Comparison of ENCODE assay signal across 8 mouse cellular contexts in genomic region chr15:97907202-97907601, GRCm38 (mm10). TPM values are rescaled to one million over a fixed set of nuclear protein-coding genes. Genes with fewer than 3 reads are reported as not detected.
A peak's percentile ranks its signal among the peaks of the same experiment; 100 is the strongest.
DNase-seq lines count a peak whose midpoint lies in the region; ATAC-seq and TF ChIP-seq lines count a peak whose summit lies in the region.

No protein-coding gene starts in this region.

- TF ChIP-seq CTCF in Patski (IDR thresholded peaks at IDR 0.05) = no peak
- TF ChIP-seq CTCF in kidney, adult 2 months (conservative IDR thresholded peaks at IDR 0.05; ENCODE audit: insufficient read depth, insufficient read length, low read depth, low read length) = no peak

- H3K27me3 ChIP-seq in hindbrain, embryonic 13.5 days = peaks cover 58% of the 10 kb centered on the region
- peaks cover 33% of the 10 kb centered on the region for H3K27me3 ChIP-seq in hindbrain, embryonic 14.5 days (ENCODE audit: control insufficient read depth, insufficient read depth, low read length)
- H3K27me3 ChIP-seq in Patski = no peaks in the 10 kb centered on the region
- no peaks in the 10 kb centered on the region for H3K27me3 ChIP-seq in kidney, adult 2 months (replicated peaks; ENCODE audit: control insufficient read depth, insufficient read depth, low read length)
- H3K27me3 ChIP-seq in midbrain, embryonic 11.5 days (ENCODE audit: control insufficient read depth, insufficient read depth, low read length) = peaks cover 21% of the 10 kb centered on the region

- no peak overlapping the region for H3K27ac ChIP-seq in hindbrain, embryonic 13.5 days
- H3K27ac ChIP-seq in hindbrain, embryonic 14.5 days = no peak overlapping the region
- peak overlapping the region; percentile 88 for H3K27ac ChIP-seq in kidney, adult 2 months (ENCODE audit: insufficient read depth, low read depth, low read length)
- no peak overlapping the region for H3K27ac ChIP-seq in midbrain, embryonic 11.5 days (ENCODE audit: low read depth, low read length)

- 0 out of 2 replicates have a peak overlapping the region, but pooled peaks have one; percentile 38 for H3K4me3 ChIP-seq in hindbrain, embryonic 13.5 days
- H3K4me3 ChIP-seq in hindbrain, embryonic 14.5 days (replicated peaks; ENCODE audit: low read length) = no peak overlapping the region
- peak overlapping the region; percentile 85 for H3K4me3 ChIP-seq in kidney, adult 2 months (ENCODE audit: insufficient read depth, low read depth, low read length)
- no peak overlapping the region for H3K4me3 ChIP-seq in midbrain, embryonic 11.5 days (ENCODE audit: low read depth, low read length)

- no peak for ATAC-seq in hindbrain, embryonic 13.5 days (ENCODE audit: low FRiP score)
- no peak for ATAC-seq in hindbrain, embryonic 14.5 days (ENCODE audit: low FRiP score)
- ATAC-seq in Patski = peak; percentile 33
- no peak for ATAC-seq in midbrain, embryonic 11.5 days (ENCODE audit: low FRiP score)

- POLR2A ChIA-PET in Patski (lab: Charles Lee) = no interaction called here

- CTCF ChIA-PET in Patski (lab: Charles Lee) = no interaction called here

- peaks cover 20% of the 10 kb centered on the region for H3K4me1 ChIP-seq in hindbrain, embryonic 13.5 days (replicated peaks)
- H3K4me1 ChIP-seq in hindbrain, embryonic 14.5 days (replicated peaks; ENCODE audit: control insufficient read depth, insufficient read depth, low read length) = peaks cover 8% of the 10 kb centered on the region; the same call in 1 of the 2 replicates
- H3K4me1 ChIP-seq in kidney, adult 2 months (ENCODE audit: control insufficient read depth, insufficient read depth, low read length) = peaks cover 19% of the 10 kb centered on the region; the same call in 1 of the 2 replicates
- peaks cover 11% of the 10 kb centered on the region for H3K4me1 ChIP-seq in midbrain, embryonic 11.5 days (ENCODE audit: control insufficient read depth, insufficient read depth, low read length)

- DNase-seq in hindbrain, embryonic 14.5 days (ENCODE audit: low spot score) = no peak
- DNase-seq in Patski (ENCODE audit: low read depth, low spot score) = no peak
- peak; percentile 77 for DNase-seq in kidney, adult 2 months
- peak; percentile 84 for DNase-seq in midbrain, embryonic 11.5 days (ENCODE audit: low spot score, missing footprints)
- DNase-seq in cerebellum, adult 9-10 months = no peak
- DNase-seq in retina, postnatal 1 day = no peak
- no peak for DNase-seq in frontal cortex, postnatal 14 days (ENCODE audit: low spot score in 2 of 2)

- H3K4me2 ChIP-seq in hindbrain, embryonic 13.5 days = peak overlapping the region; percentile 66; the same call in 1 of the 2 replicates
- no peak overlapping the region for H3K4me2 ChIP-seq in hindbrain, embryonic 14.5 days (replicated peaks)
- no peak overlapping the region for H3K4me2 ChIP-seq in midbrain, embryonic 11.5 days

- peak; percentile 91 for TF ChIP-seq POLR2A in kidney, adult 2 months (IDR thresholded peaks at IDR 0.05; ENCODE audit: low read depth, low read length)

- H3K9ac ChIP-seq in hindbrain, embryonic 13.5 days = 0 out of 2 replicates have a peak overlapping the region, but pooled peaks have one; percentile 58
- no peak overlapping the region for H3K9ac ChIP-seq in hindbrain, embryonic 14.5 days
- H3K9ac ChIP-seq in midbrain, embryonic 11.5 days (ENCODE audit: low read length) = no peak overlapping the region

- 45% methylated on average over 5 of the region's 5 CpGs for WGBS in hindbrain, embryonic 13.5 days
- WGBS in hindbrain, embryonic 14.5 days = 43% methylated on average over 5 of the region's 5 CpGs
- WGBS in kidney, adult 2 months = 26% methylated on average over 5 of the region's 5 CpGs
- 50% methylated on average over 5 of the region's 5 CpGs for WGBS in midbrain, embryonic 11.5 days

- in situ Hi-C loops in Patski (cut with MboI; ENCODE audit: low pct_unique_long_range_greater_than_20kb) = loop anchor here (5.0 kb wide), 1 partner anchor 35 kb away; no protein-coding TSS in a partner anchor

- no peaks in the 10 kb centered on the region for H3K36me3 ChIP-seq in hindbrain, embryonic 13.5 days
- H3K36me3 ChIP-seq in hindbrain, embryonic 14.5 days (replicated peaks; ENCODE audit: control insufficient read depth, insufficient read depth) = no peaks in the 10 kb centered on the region
- no peaks in the 10 kb centered on the region for H3K36me3 ChIP-seq in kidney, adult 2 months (ENCODE audit: control insufficient read depth, insufficient read depth, low read length)
- no peaks in the 10 kb centered on the region for H3K36me3 ChIP-seq in midbrain, embryonic 11.5 days (ENCODE audit: control insufficient read depth, insufficient read depth, low read length)

- H3K9me3 ChIP-seq in hindbrain, embryonic 13.5 days = no peaks in the 10 kb centered on the region
- no peaks in the 10 kb centered on the region for H3K9me3 ChIP-seq in hindbrain, embryonic 14.5 days (ENCODE audit: control insufficient read depth, low read length)
- H3K9me3 ChIP-seq in midbrain, embryonic 11.5 days (ENCODE audit: control insufficient read depth, low read length) = no peaks in the 10 kb centered on the region

RNA-seq across cellular contexts. Expression of gene Vdr, which starts 3.2 kb away (rescaled TPM):
- 0.04 and 0.06 TPM in 2 replicates for polyA plus RNA-seq in hindbrain, embryonic 13.5 days (2015; fragmentation: Nextera tagmentation; extraction: Ambion mirVana)
- 0.08 and 0.27 TPM in 2 replicates for polyA plus RNA-seq in hindbrain, embryonic 14.5 days (2014; fragmentation: Nextera tagmentation; extraction: Ambion mirVana)
- 47.9 TPM for polyA plus RNA-seq in Patski (2021)
- 96.6 and 114 TPM in 2 replicates for polyA plus RNA-seq in kidney, adult 2 months (2012; rRNA removed)
- polyA plus RNA-seq in midbrain, embryonic 11.5 days (2014; fragmentation: Nextera tagmentation; extraction: Ambion mirVana) = 0.10 and 0.38 TPM in 2 replicates

RNA-seq across cellular contexts. Expression of gene Tmem106c, which starts 56.8 kb away (rescaled TPM):
- polyA plus RNA-seq in hindbrain, embryonic 13.5 days (2015; fragmentation: Nextera tagmentation; extraction: Ambion mirVana) = 53.6 and 58.3 TPM in 2 replicates
- polyA plus RNA-seq in hindbrain, embryonic 14.5 days (2014; fragmentation: Nextera tagmentation; extraction: Ambion mirVana) = 54.9 and 58.0 TPM in 2 replicates
- polyA plus RNA-seq in Patski (2021) = 118 TPM
- 69.4 and 74.9 TPM in 2 replicates for polyA plus RNA-seq in kidney, adult 2 months (2012; rRNA removed)
- polyA plus RNA-seq in midbrain, embryonic 11.5 days (2014; fragmentation: Nextera tagmentation; extraction: Ambion mirVana) = 60.4 and 62.7 TPM in 2 replicates

Comparison
In these comparisons a context has a peak if more than half of its experiments do, and no peak if none do; other contexts are left out.
1. H3K4me3 ChIP-seq: peak in hindbrain, embryonic 13.5 days (single experiment) and kidney, adult 2 months (single experiment); none in hindbrain, embryonic 14.5 days (single experiment) and midbrain, embryonic 11.5 days (single experiment).
2. DNase-seq: peak in kidney, adult 2 months (single experiment) and midbrain, embryonic 11.5 days (single experiment); none in hindbrain, embryonic 14.5 days (single experiment), Patski (single experiment), cerebellum, adult 9-10 months (single experiment), retina, postnatal 1 day (single experiment) and frontal cortex, postnatal 14 days (0 of 2).
3. RNA of gene Vdr, which starts 3.2 kb away (polyA plus RNA-seq): 96.6 to 114 TPM in kidney, adult 2 months and 47.9 TPM in Patski (single experiment); 0.10 to 0.38 TPM in midbrain, embryonic 11.5 days, 0.08 to 0.27 TPM in hindbrain, embryonic 14.5 days and 0.04 to 0.06 TPM in hindbrain, embryonic 13.5 days; every median in the first group is over 10 times any median in the second.